Mouse (Mus musculus) kidney, adult 2 months (tissue): ENCODE data around the gene Afdn.
A peak's percentile ranks its signal among the peaks of the same experiment; 100 is the strongest.

Experiments used
- CTCF ChIP-seq: fragments of 200-500 bp; conservative IDR thresholded peaks from 2 replicates; pipeline ENCODE4 v1.5.1; 2011; ENCODE audit warnings: low read depth, mild to moderate bottlenecking, control low read depth, low read length, moderate library complexity, mixed read lengths; ENCODE audit not compliant: insufficient read depth, insufficient read length
- POLR2A ChIP-seq: fragments of 200-500 bp; IDR thresholded peaks from one replicate; pipeline ENCODE4 v1.6.1; 2011; ENCODE audit warnings: low read depth, low read length, control low read depth

GRCm38 (mm10) chr17:13769256-13769655 lies 8.9 kb downstream of the Afdn start:
- 0 out of 2 replicates have a peak, but pooled peaks have one; percentile 28 for TF ChIP-seq CTCF
- TF ChIP-seq POLR2A: no peak
